Mouse (Mus musculus): ENCODE results near the gene 9930022D16Rik.

GRCm38 (mm10) chr11:109420567-109420962 is 6.8 kb downstream of the 9930022D16Rik start:
- TF ChIP-seq GATA1 (IDR thresholded peaks at IDR 0.05; ENCODE audit: low read length) (no peak), TAL1 (IDR thresholded peaks at IDR 0.05; ENCODE audit: low read length) (no peak)
